ENCODE assay signal across 21 mouse cellular contexts in the genomic region with DNA sequence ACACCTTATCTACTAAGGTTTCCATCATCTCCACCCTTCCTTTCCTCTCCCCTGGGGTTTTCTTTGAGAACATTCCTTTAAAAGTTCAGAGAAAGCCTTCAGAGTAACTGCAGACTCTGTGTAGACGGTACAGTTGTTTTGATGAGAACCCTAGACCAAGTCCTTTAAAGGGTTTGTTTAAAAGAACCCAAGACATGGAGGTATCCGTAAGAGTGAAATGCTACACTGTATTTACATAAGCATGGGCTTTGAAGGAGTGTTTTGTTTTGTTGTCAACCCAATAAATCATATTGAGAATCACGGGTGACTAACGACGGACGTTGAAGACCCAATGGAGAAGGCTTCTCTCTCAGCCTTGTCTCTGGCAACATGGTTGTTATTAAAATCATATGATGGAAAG.
DNase-seq lines count a peak whose midpoint lies in the region; ATAC-seq and TF ChIP-seq lines count a peak whose summit lies in the region.
"Had no signal": no experiment of that assay in that cellular context is flagged by ENCODE, and none has a peak within 500 bp of the region (broad histone marks: within the 10 kb centered on the region; RNA-seq: fewer than 3 reads in every experiment).

No protein-coding gene starts in this region.

- H3K4me1 ChIP-seq in kidney, embryonic 14.5 days (ENCODE audit: control insufficient read depth, insufficient read depth, low read length) = peaks cover 13% of the 10 kb centered on the region; the same call in 1 of the 2 replicates
- peaks cover 7% of the 10 kb centered on the region; the same call in 1 of the 2 replicates for H3K4me1 ChIP-seq in lung, embryonic 14.5 days (ENCODE audit: insufficient read depth)
- no peaks in the 10 kb centered on the region; the same call in 1 of the 2 replicates for H3K4me1 ChIP-seq in embryonic facial prominence, embryonic 13.5 days
- H3K4me1 ChIP-seq: embryonic facial prominence, embryonic 15.5 days; forebrain, embryonic 10.5 days; heart, embryonic 10.5 days; hindbrain, embryonic 10.5 days had no signal

- peak overlapping the region; percentile 59; the same call in 1 of the 2 replicates for H3K27ac ChIP-seq in kidney, embryonic 14.5 days (ENCODE audit: low read depth, low read length)
- peak overlapping the region; percentile 92 for H3K27ac ChIP-seq in lung, embryonic 14.5 days (ENCODE audit: low read depth)
- H3K27ac ChIP-seq in embryonic facial prominence, embryonic 13.5 days = 0 out of 2 replicates have a peak overlapping the region, but pooled peaks have one; percentile 11
- H3K27ac ChIP-seq: forebrain, embryonic 10.5 days; gastrocnemius, adult 2 months; heart, embryonic 10.5 days; hindbrain, embryonic 10.5 days; hindbrain, embryonic 14.5 days had no signal

- H3K36me3 ChIP-seq in kidney, embryonic 14.5 days (ENCODE audit: control insufficient read depth, insufficient read depth, low read length) = no peaks in the 10 kb centered on the region
- H3K36me3 ChIP-seq in lung, embryonic 14.5 days (ENCODE audit: insufficient read depth) = no peaks in the 10 kb centered on the region
- H3K36me3 ChIP-seq in embryonic facial prominence, embryonic 13.5 days = no peaks in the 10 kb centered on the region
- H3K36me3 ChIP-seq: embryonic facial prominence, embryonic 15.5 days; forebrain, embryonic 10.5 days; heart, embryonic 10.5 days; hindbrain, embryonic 10.5 days had no signal

- DNase-seq in heart, adult 18-20 months = peak; percentile 22 to 23
- DNase-seq in heart, postnatal 14 days = no peak
- DNase-seq in kidney, postnatal 25 days = no peak
- DNase-seq in lung, embryonic 14.5 days = no peak
- no peak for DNase-seq in lung, postnatal 10 days
- DNase-seq in spleen, adult 12 weeks (ENCODE audit: low spot score) = no peak
- DNase-seq: adrenal gland, postnatal 10 days; cerebellum, adult 11 months; cerebellum, adult 8-10 months; embryo, embryonic 11 days; gastrocnemius, adult 2 months; gastrocnemius, postnatal 25 days had no signal

- peak; percentile 68; the same call in 1 of the 2 replicates for ATAC-seq in kidney, embryonic 14.5 days (ENCODE audit: low FRiP score, low TSS enrichment)
- ATAC-seq in lung, embryonic 14.5 days (ENCODE audit: insufficient read depth) = no peak
- no peak for ATAC-seq in embryonic facial prominence, embryonic 13.5 days (ENCODE audit: insufficient number of reproducible peaks, insufficient read depth, low FRiP score, low TSS enrichment, low read depth)
- ATAC-seq: forebrain, embryonic 14.5 days had no signal

- H3K9me3 ChIP-seq in kidney, embryonic 14.5 days (ENCODE audit: control insufficient read depth, low read length) = no peaks in the 10 kb centered on the region
- no peaks in the 10 kb centered on the region for H3K9me3 ChIP-seq in lung, embryonic 14.5 days (ENCODE audit: low read depth, low read length)
- no peaks in the 10 kb centered on the region for H3K9me3 ChIP-seq in embryonic facial prominence, embryonic 13.5 days
- H3K9me3 ChIP-seq: embryonic facial prominence, embryonic 15.5 days; forebrain, embryonic 10.5 days; heart, embryonic 10.5 days; hindbrain, embryonic 10.5 days had no signal

- intact Hi-C loops in heart, postnatal 14 days (cut with DNase I) = no loop called here

- 22% methylated on average over 6 of the region's 6 CpGs for WGBS in kidney, embryonic 14.5 days
- 36% methylated on average over 6 of the region's 6 CpGs for WGBS in lung, embryonic 14.5 days
- WGBS in embryonic facial prominence, embryonic 13.5 days = 63% methylated on average over 6 of the region's 6 CpGs

- TF ChIP-seq CTCF in lung, embryonic 14.5 days (IDR thresholded peaks at IDR 0.05; ENCODE audit: low read depth) = no peak

- H3K27me3 ChIP-seq in kidney, embryonic 14.5 days (ENCODE audit: control insufficient read depth, insufficient read depth, low read length) = no peaks in the 10 kb centered on the region
- H3K27me3 ChIP-seq in lung, embryonic 14.5 days (ENCODE audit: insufficient read depth, low read length) = no peaks in the 10 kb centered on the region
- H3K27me3 ChIP-seq in embryonic facial prominence, embryonic 13.5 days = no peaks in the 10 kb centered on the region
- H3K27me3 ChIP-seq: embryonic facial prominence, embryonic 15.5 days had no signal

- no peak overlapping the region for H3K4me3 ChIP-seq in kidney, embryonic 14.5 days (ENCODE audit: low read length)
- H3K4me3 ChIP-seq in lung, embryonic 14.5 days (ENCODE audit: low read depth, low read length) = no peak overlapping the region
- no peak overlapping the region for H3K4me3 ChIP-seq in embryonic facial prominence, embryonic 13.5 days
- H3K4me3 ChIP-seq: embryonic facial prominence, embryonic 15.5 days; erythroblast, embryonic 14.5 days; forebrain, embryonic 10.5 days; gastrocnemius, adult 2 months; heart, embryonic 10.5 days; hindbrain, embryonic 10.5 days had no signal

- no peak overlapping the region for H3K9ac ChIP-seq in kidney, embryonic 14.5 days (ENCODE audit: low read depth, low read length)
- no peak overlapping the region for H3K9ac ChIP-seq in lung, embryonic 14.5 days
- H3K9ac ChIP-seq in embryonic facial prominence, embryonic 13.5 days = no peak overlapping the region
- H3K9ac ChIP-seq: embryonic facial prominence, embryonic 15.5 days; hindbrain, embryonic 14.5 days had no signal

- H3K4me2 ChIP-seq in kidney, embryonic 14.5 days (replicated peaks; ENCODE audit: low read depth, low read length) = no peak overlapping the region
- no peak overlapping the region for H3K4me2 ChIP-seq in lung, embryonic 14.5 days
- no peak overlapping the region for H3K4me2 ChIP-seq in embryonic facial prominence, embryonic 13.5 days
- H3K4me2 ChIP-seq: embryonic facial prominence, embryonic 15.5 days; hindbrain, embryonic 14.5 days had no signal

Comparison
In these comparisons a context has a peak if more than half of its experiments do, and no peak if none do; other contexts are left out.
1. DNase-seq: peak in heart, adult 18-20 months (2 of 2); none in heart, postnatal 14 days (0 of 2), kidney, postnatal 25 days (0 of 2), lung, embryonic 14.5 days (single experiment), lung, postnatal 10 days (single experiment) and spleen, adult 12 weeks (single experiment).
2. H3K27ac ChIP-seq: peak in every context shown above with its lines; median percentile 92 in lung, embryonic 14.5 days; 59 in kidney, embryonic 14.5 days; 11 in embryonic facial prominence, embryonic 13.5 days.